Comparison of ENCODE assay signal across 14 mouse cellular contexts in the genomic region with DNA sequence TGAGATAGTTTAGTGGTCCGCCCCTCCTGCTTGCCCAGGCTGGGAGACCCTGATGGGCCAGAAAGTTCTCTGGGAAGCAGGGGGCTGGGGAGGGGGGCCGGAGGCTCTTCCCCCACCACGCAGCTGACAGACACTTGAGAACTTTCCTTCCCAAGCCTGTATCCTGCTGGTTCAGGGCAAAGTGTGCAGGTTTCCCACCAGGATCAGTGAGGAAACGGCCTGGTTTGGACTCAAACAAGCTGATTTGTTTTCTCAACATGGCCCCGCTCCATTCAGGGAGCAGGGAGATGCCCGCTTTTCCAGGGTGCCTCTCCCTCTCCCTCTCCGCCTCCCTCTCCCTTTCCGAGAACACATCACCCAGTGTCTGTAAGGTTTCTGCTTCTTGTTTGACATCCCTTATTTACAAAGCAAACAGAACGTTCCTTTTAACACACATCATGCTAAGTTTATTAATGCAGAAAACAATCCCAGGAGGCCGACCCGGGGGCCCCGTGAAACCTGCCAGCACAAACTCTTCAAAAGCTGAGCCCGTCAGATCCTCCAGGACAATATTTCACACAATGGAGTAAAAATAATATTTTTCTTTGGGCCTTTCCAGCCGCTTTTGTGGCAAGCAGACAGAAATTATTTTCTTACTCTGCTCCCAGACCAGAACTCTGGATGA. TPM values are rescaled to one million over a fixed set of nuclear protein-coding genes. Genes with fewer than 3 reads are reported as not detected.
DNase-seq lines count a peak whose midpoint lies in the region; ATAC-seq and TF ChIP-seq lines count a peak whose summit lies in the region.
"Had no signal": no experiment of that assay in that cellular context is flagged by ENCODE, and none has a peak within 500 bp of the region (broad histone marks: within the 10 kb centered on the region; RNA-seq: fewer than 3 reads in every experiment).

No protein-coding gene starts in this region.

- whole genome bisulfite sequencing in midbrain, embryonic 10.5 days = 48% methylated on average over 14 of the region's 14 CpGs
- WGBS in midbrain, embryonic 15.5 days = 38% methylated on average over 14 of the region's 14 CpGs
- WGBS in embryonic facial prominence, embryonic 12.5 days = 21% methylated on average over 14 of the region's 14 CpGs
- WGBS in midbrain, postnatal 0 days = 30% methylated on average over 14 of the region's 14 CpGs

- H3K9me3 ChIP-seq in midbrain, embryonic 10.5 days (replicated peaks) = no peaks in the 10 kb centered on the region
- no peaks in the 10 kb centered on the region for H3K9me3 ChIP-seq in midbrain, embryonic 15.5 days
- H3K9me3 ChIP-seq in embryonic facial prominence, embryonic 12.5 days = no peaks in the 10 kb centered on the region
- H3K9me3 ChIP-seq in midbrain, postnatal 0 days (ENCODE audit: low read length) = no peaks in the 10 kb centered on the region
- H3K9me3 ChIP-seq: limb, embryonic 15.5 days had no signal

- peaks cover 20% of the 10 kb centered on the region for H3K4me1 ChIP-seq in midbrain, embryonic 10.5 days
- peaks cover 10% of the 10 kb centered on the region for H3K4me1 ChIP-seq in midbrain, embryonic 15.5 days
- H3K4me1 ChIP-seq in embryonic facial prominence, embryonic 12.5 days = peaks cover 20% of the 10 kb centered on the region; the same call in 1 of the 2 replicates
- 0 out of 2 replicates have a peak, but pooled peaks cover 3% of the 10 kb centered on the region for H3K4me1 ChIP-seq in midbrain, postnatal 0 days (ENCODE audit: insufficient read depth, low read length)

- ATAC-seq in midbrain, embryonic 15.5 days (replicated peaks) = no peak
- ATAC-seq in embryonic facial prominence, embryonic 12.5 days (ENCODE audit: insufficient number of reproducible peaks, insufficient read depth, low FRiP score, low TSS enrichment) = no peak
- ATAC-seq in midbrain, postnatal 0 days (ENCODE audit: low FRiP score) = no peak
- no peak for ATAC-seq in erythroid progenitor cell, adult 5-6 weeks (replicated peaks; ENCODE audit: low FRiP score, poor library complexity, severe bottlenecking)
- ATAC-seq: CD4-positive, CD25-positive, alpha-beta regulatory T cell, adult 4 months had no signal

- H3K27me3 ChIP-seq in midbrain, embryonic 10.5 days (ENCODE audit: low read depth, poor library complexity, severe bottlenecking) = peaks cover 32% of the 10 kb centered on the region
- H3K27me3 ChIP-seq in midbrain, embryonic 15.5 days (replicated peaks) = no peaks in the 10 kb centered on the region
- no peaks in the 10 kb centered on the region for H3K27me3 ChIP-seq in embryonic facial prominence, embryonic 12.5 days
- H3K27me3 ChIP-seq in midbrain, postnatal 0 days (ENCODE audit: insufficient read depth, low read length) = no peaks in the 10 kb centered on the region

- TF ChIP-seq CTCF in midbrain, postnatal 0 days (IDR thresholded peaks at IDR 0.05) = no peak

- peak overlapping the region; percentile 66 for H3K27ac ChIP-seq in midbrain, embryonic 10.5 days (replicated peaks)
- no peak overlapping the region for H3K27ac ChIP-seq in midbrain, embryonic 15.5 days
- peak overlapping the region; percentile 73 for H3K27ac ChIP-seq in embryonic facial prominence, embryonic 12.5 days
- H3K27ac ChIP-seq in midbrain, postnatal 0 days (ENCODE audit: low read depth, low read length) = 0 out of 2 replicates have a peak overlapping the region, but pooled peaks have one; percentile 6
- H3K27ac ChIP-seq: limb, embryonic 15.5 days had no signal

- no peak overlapping the region for H3K9ac ChIP-seq in midbrain, embryonic 15.5 days
- no peak overlapping the region for H3K9ac ChIP-seq in embryonic facial prominence, embryonic 12.5 days
- H3K9ac ChIP-seq in midbrain, postnatal 0 days (replicated peaks; ENCODE audit: low read length, poor library complexity, severe bottlenecking) = no peak overlapping the region
- H3K9ac ChIP-seq: limb, embryonic 15.5 days had no signal

- no peak overlapping the region for H3K4me2 ChIP-seq in midbrain, embryonic 15.5 days
- 0 out of 2 replicates have a peak overlapping the region, but pooled peaks have one; percentile 9 for H3K4me2 ChIP-seq in embryonic facial prominence, embryonic 12.5 days (replicated peaks)
- H3K4me2 ChIP-seq in midbrain, postnatal 0 days (ENCODE audit: low read depth, low read length, poor library complexity, severe bottlenecking) = no peak overlapping the region
- H3K4me2 ChIP-seq: limb, embryonic 15.5 days had no signal

- no peaks in the 10 kb centered on the region for H3K36me3 ChIP-seq in midbrain, embryonic 10.5 days
- no peaks in the 10 kb centered on the region for H3K36me3 ChIP-seq in midbrain, embryonic 15.5 days (replicated peaks)
- no peaks in the 10 kb centered on the region for H3K36me3 ChIP-seq in embryonic facial prominence, embryonic 12.5 days
- H3K36me3 ChIP-seq in midbrain, postnatal 0 days (ENCODE audit: insufficient read depth, low read length) = no peaks in the 10 kb centered on the region
- H3K36me3 ChIP-seq: limb, embryonic 15.5 days had no signal

- DNase-seq in heart, postnatal 4 days = peak; percentile 16
- no peak for DNase-seq in heart, adult 18-20 months
- DNase-seq in midbrain, embryonic 10.5 days (ENCODE audit: low spot score) = peak; percentile 53
- no peak for DNase-seq in midbrain, postnatal 0 days (ENCODE audit: low spot score)
- no peak for DNase-seq in adrenal gland, adult (ENCODE audit: inconsistent age in 2 of 2, low spot score in 1 of 2)
- DNase-seq: adrenal gland, postnatal 36 days; cerebellum, adult 9-11 months; right cerebral cortex, postnatal 14 days had no signal

- no peak overlapping the region for H3K4me3 ChIP-seq in midbrain, embryonic 10.5 days
- no peak overlapping the region for H3K4me3 ChIP-seq in midbrain, embryonic 15.5 days
- H3K4me3 ChIP-seq in embryonic facial prominence, embryonic 12.5 days = no peak overlapping the region
- H3K4me3 ChIP-seq in midbrain, postnatal 0 days (ENCODE audit: low read depth, low read length) = no peak overlapping the region
- H3K4me3 ChIP-seq: limb, embryonic 15.5 days had no signal

RNA-seq across cellular contexts. Expression of gene Gm10320, which starts 15.5 kb away (rescaled TPM):
- not detected for total RNA-seq in heart, postnatal 4 days (2021)
- not detected for total RNA-seq in heart, adult 18-20 months (2021)
- 1.1 and 1.2 TPM in 2 replicates for polyA plus RNA-seq in midbrain, embryonic 10.5 days (2016; fragmentation: Nextera tagmentation; extraction: Ambion mirVana)
- 0.56 and 1.1 TPM in 2 replicates for polyA plus RNA-seq in midbrain, embryonic 15.5 days (2015; fragmentation: Nextera tagmentation; extraction: Ambion mirVana)
- 0.76 and 1.2 TPM in 2 replicates for polyA plus RNA-seq in embryonic facial prominence, embryonic 12.5 days (2016; fragmentation: Nextera tagmentation; extraction: Ambion mirVana)
- not detected in 2 replicates for total RNA-seq in midbrain, postnatal 0 days (2014; rRNA removed)
- polyA plus RNA-seq in midbrain, postnatal 0 days (2015; fragmentation: Nextera tagmentation; extraction: Ambion mirVana) = 0.43 and 1.2 TPM in 2 replicates
- not detected in 2 replicates for total RNA-seq in erythroid progenitor cell, adult 5-6 weeks (2015; ENCODE audit: low replicate concordance)
- 0.45 TPM in 1 of 2 replicates, not detected in the other for total RNA-seq in erythroid progenitor cell, adult 5-6 weeks (2017; ENCODE audit: low replicate concordance)
- total RNA-seq: layer of hippocampus, postnatal 14 days had no signal

Comparison
In these comparisons a context has a peak if more than half of its experiments do, and no peak if none do; other contexts are left out.
1. DNase-seq: peak in heart, postnatal 4 days (single experiment) and midbrain, embryonic 10.5 days (single experiment); none in heart, adult 18-20 months (0 of 2), midbrain, postnatal 0 days (single experiment) and adrenal gland, adult (0 of 2).